11 mouse cellular contexts compared by ENCODE assay signal in the genomic region with DNA sequence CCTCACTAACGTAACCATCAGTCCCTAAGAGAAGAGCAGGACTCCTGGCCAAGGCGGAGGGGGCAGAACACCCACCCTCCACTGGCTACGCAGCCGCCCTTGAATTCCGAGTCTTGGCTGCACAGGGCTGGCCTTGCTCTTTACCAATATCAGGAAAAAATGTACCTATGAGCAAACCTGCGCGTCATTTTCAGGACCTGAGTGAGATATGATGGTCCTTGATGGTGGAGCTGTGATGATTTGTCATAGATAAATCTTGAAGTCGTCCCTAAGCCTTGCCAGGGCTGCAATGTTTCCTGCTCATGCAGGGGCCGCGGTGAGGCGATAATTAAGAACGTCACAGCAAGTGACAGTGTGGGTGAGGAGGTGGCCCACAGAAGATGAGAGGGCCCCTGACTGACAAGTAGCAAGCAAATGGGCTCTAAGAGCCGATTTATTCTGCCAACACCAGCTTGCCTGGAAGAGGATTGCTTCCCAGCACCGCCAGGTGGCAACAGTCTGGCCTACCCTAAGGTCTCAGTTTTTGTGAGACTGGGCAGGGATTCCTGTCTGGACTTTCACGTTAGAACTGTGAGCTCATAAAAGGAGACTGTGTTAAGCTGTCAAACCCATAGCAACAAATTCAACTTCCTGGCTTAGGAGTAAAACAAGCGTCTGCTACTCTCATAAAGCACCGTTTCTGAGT. TPM values are rescaled to one million over a fixed set of nuclear protein-coding genes. Genes with fewer than 3 reads are reported as not detected.
DNase-seq lines count a peak whose midpoint lies in the region; ATAC-seq and TF ChIP-seq lines count a peak whose summit lies in the region.
"Had no signal": no experiment of that assay in that cellular context is flagged by ENCODE, and none has a peak within 500 bp of the region (broad histone marks: within the 10 kb centered on the region; RNA-seq: fewer than 3 reads in every experiment).

No protein-coding gene starts in this region.

- no peak for ATAC-seq in kidney, postnatal 0 days (replicated peaks; ENCODE audit: low FRiP score, low read depth)
- ATAC-seq: midbrain, embryonic 13.5 days had no signal

- no peak for DNase-seq in kidney, postnatal 0 days (ENCODE audit: low spot score)
- DNase-seq in kidney, adult 9 months: no peak
- DNase-seq in adrenal gland, postnatal 25 days: peak; percentile 36
- DNase-seq in embryo, embryonic 9.5 days (ENCODE audit: extremely low spot score): no peak
- no peak for DNase-seq in left cerebral cortex, postnatal 10 days (ENCODE audit: extremely low spot score in 1 of 2, low spot score in 2 of 2)
- DNase-seq: gastrocnemius, postnatal 14 days; lung, embryonic 14.5 days had no signal

- 85% methylated on average over 17 of the region's 17 CpGs for WGBS in kidney, postnatal 0 days

- intact Hi-C loops in left cerebral cortex, postnatal 10 days (cut with DNase I): loop anchor here (10.0 kb wide), 1 partner anchor 1978 kb away; no protein-coding TSS in a partner anchor

- no peaks in the 10 kb centered on the region for H3K9me3 ChIP-seq in kidney, postnatal 0 days (replicated peaks; ENCODE audit: low read length)
- H3K9me3 ChIP-seq in E14TG2a.4 (ENCODE audit: low read length) (no peaks in the 10 kb centered on the region), ES-Bruce4 (replicated peaks; ENCODE audit: control insufficient read depth, insufficient read depth, low read length, poor library complexity, severe bottlenecking) (no peaks in the 10 kb centered on the region)
- H3K9me3 ChIP-seq: limb, embryonic 15.5 days; midbrain, embryonic 13.5 days had no signal

- TF ChIP-seq EP300 in ES-Bruce4 (IDR thresholded peaks at IDR 0.05; ENCODE audit: insufficient read depth, low read depth, low read length): no peak

- H3K27me3 ChIP-seq in kidney, postnatal 0 days (ENCODE audit: insufficient read depth, low read length): no peaks in the 10 kb centered on the region
- no peaks in the 10 kb centered on the region for H3K27me3 ChIP-seq in E14TG2a.4 (ENCODE audit: insufficient read depth, low read length)
- H3K27me3 ChIP-seq in ES-Bruce4 (ENCODE audit: control insufficient read depth, insufficient read depth, low read length, poor library complexity, severe bottlenecking): no peaks in the 10 kb centered on the region
- H3K27me3 ChIP-seq: limb, embryonic 15.5 days; midbrain, embryonic 13.5 days had no signal

- 0 out of 2 replicates have a peak, but pooled peaks cover 7% of the 10 kb centered on the region for H3K36me3 ChIP-seq in kidney, postnatal 0 days (ENCODE audit: insufficient read depth, low read length)
- H3K36me3 ChIP-seq in E14TG2a.4 (ENCODE audit: insufficient read depth, low read length) (peaks cover 88% of the 10 kb centered on the region), ES-Bruce4 (ENCODE audit: control insufficient read depth, insufficient read depth, low read length, poor library complexity, severe bottlenecking) (peaks cover 21% of the 10 kb centered on the region)

- TF ChIP-seq POLR2A in ES-Bruce4 (IDR thresholded peaks at IDR 0.05; ENCODE audit: insufficient read depth, low read length): no peak

- no peaks in the 10 kb centered on the region for H3K4me1 ChIP-seq in kidney, postnatal 0 days (replicated peaks; ENCODE audit: insufficient read depth, low read length)
- peaks cover 24% of the 10 kb centered on the region for H3K4me1 ChIP-seq in E14TG2a.4 (replicated peaks; ENCODE audit: low read depth, low read length)
- no peaks in the 10 kb centered on the region for H3K4me1 ChIP-seq in ES-Bruce4 (ENCODE audit: control insufficient read depth, insufficient read depth, low read length)
- H3K4me1 ChIP-seq: midbrain, embryonic 13.5 days had no signal

- H3K9ac ChIP-seq in kidney, postnatal 0 days (ENCODE audit: low read depth, low read length): no peak overlapping the region
- no peak overlapping the region for H3K9ac ChIP-seq in ES-Bruce4 (ENCODE audit: low read depth, poor library complexity, severe bottlenecking)
- H3K9ac ChIP-seq: limb, embryonic 15.5 days; lung, embryonic 14.5 days; midbrain, embryonic 13.5 days had no signal

- H3K4me2 ChIP-seq in kidney, postnatal 0 days (ENCODE audit: low read length): no peak overlapping the region
- H3K4me2 ChIP-seq: limb, embryonic 15.5 days; lung, embryonic 14.5 days; midbrain, embryonic 13.5 days had no signal

- H3K4me3 ChIP-seq in kidney, postnatal 0 days (replicated peaks; ENCODE audit: low read depth, low read length): no peak overlapping the region
- H3K4me3 ChIP-seq in E14TG2a.4 (replicated peaks; ENCODE audit: low read length) (no peak overlapping the region), ES-Bruce4 (ENCODE audit: low read depth, low read length) (no peak overlapping the region)
- H3K4me3 ChIP-seq: limb, embryonic 15.5 days; midbrain, embryonic 13.5 days had no signal

- TF ChIP-seq CTCF in kidney, postnatal 0 days (IDR thresholded peaks at IDR 0.05; ENCODE audit: low read depth): 0 out of 2 replicates have a peak, but pooled peaks have one; percentile 5
- peak; percentile 30 for TF ChIP-seq CTCF in E14TG2a.4 (conservative IDR thresholded peaks at IDR 0.05; ENCODE audit: low read length)
- peak; percentile 5 for TF ChIP-seq CTCF in ES-Bruce4 (IDR thresholded peaks at IDR 0.05; ENCODE audit: low read depth, low read length)

- H3K27ac ChIP-seq in kidney, postnatal 0 days: no peak overlapping the region
- H3K27ac ChIP-seq in ES-Bruce4 (ENCODE audit: insufficient read depth, low read length): no peak overlapping the region
- H3K27ac ChIP-seq: limb, embryonic 15.5 days; midbrain, embryonic 13.5 days had no signal

RNA-seq across cellular contexts. Expression of gene Psat1, which starts 16.0 kb away (rescaled TPM):
- polyA plus RNA-seq in kidney, postnatal 0 days (2015; fragmentation: Nextera tagmentation; extraction: Ambion mirVana): 55.0 and 55.2 TPM in 2 replicates
- polyA plus RNA-seq in ES-Bruce4 (2011; ENCODE audit: insufficient read depth, insufficient read length, low read depth, missing spikeins): 213 and 228 TPM in 2 replicates
- 64.9 and 81.4 TPM in 2 replicates for total RNA-seq in adrenal gland, postnatal 25 days (2021)
- 10 to 100 TPM; 92.8 to 94.9 TPM for total RNA-seq in left cerebral cortex, postnatal 10 days (2021)

RNA-seq across cellular contexts. Expression of gene Cep78, which starts 21.6 kb away (rescaled TPM):
- 15.3 and 16.9 TPM in 2 replicates for polyA plus RNA-seq in kidney, postnatal 0 days (2015; fragmentation: Nextera tagmentation; extraction: Ambion mirVana)
- 31.0 and 33.6 TPM in 2 replicates for polyA plus RNA-seq in ES-Bruce4 (2011; ENCODE audit: insufficient read depth, insufficient read length, low read depth, missing spikeins)
- total RNA-seq in adrenal gland, postnatal 25 days (2021): 9.9 and 11.3 TPM in 2 replicates
- total RNA-seq in left cerebral cortex, postnatal 10 days (2021): 10 to 100 TPM; 12.8 to 13.6 TPM
